Mouse (Mus musculus) cerebellum, adult 2 months (tissue): ENCODE measurements around the gene Anapc16. TPM values are rescaled to one million over a fixed set of nuclear protein-coding genes. Genes with fewer than 3 reads are reported as not detected.
A peak's percentile ranks its signal among the peaks of the same experiment; 100 is the strongest.

ENCODE experiments used
- DNase-seq, 2 experiments: peaks; one replicate each; pipeline ENCODE4 v3.0.0; 2021
- H3K27ac ChIP-seq: fragments of 200-500 bp; 2 replicates; pipeline ENCODE4 v1.5.1; 2012; ENCODE audit warnings: low read length, control low read depth, inconsistent platforms; ENCODE audit not compliant: insufficient read depth
- H3K27me3 ChIP-seq: fragments of 200-500 bp; 2 replicates; pipeline ENCODE4 v1.6.1; 2012; ENCODE audit warnings: inconsistent platforms, mild to moderate bottlenecking, low read length, moderate library complexity; ENCODE audit not compliant: control insufficient read depth, insufficient read depth
- H3K4me1 ChIP-seq: fragments of 200-500 bp; 2 replicates; pipeline ENCODE4 v1.6.1; 2011; ENCODE audit warnings: low read length; ENCODE audit not compliant: control insufficient read depth, insufficient read depth
- H3K4me3 ChIP-seq: fragments of 200-500 bp; replicated peaks from 2 replicates; pipeline ENCODE3; 2011; ENCODE audit warnings: mild to moderate bottlenecking, low read depth, low read length, control low read depth; ENCODE audit not compliant: insufficient read depth
- CTCF ChIP-seq: fragments of 200-500 bp; IDR thresholded peaks from 2 replicates; pipeline ENCODE4 v1.5.1; 2011; ENCODE audit warnings: low read depth, mild to moderate bottlenecking, control low read depth, low read length, moderate library complexity, borderline replicate concordance; ENCODE audit not compliant: insufficient read depth
- POLR2A ChIP-seq: fragments of 200-500 bp; IDR thresholded peaks from 2 replicates; pipeline ENCODE4 v1.6.1; 2011; ENCODE audit warnings: low read length, control low read depth, borderline replicate concordance; ENCODE audit not compliant: insufficient read depth
- whole genome bisulfite sequencing: fragments of 180-500 bp; shearing (Covaris S2); methylation state at CpG from one replicate; pipeline ENCODE4 v1.1.7; 2018; 5-methylcytosine and 5-hydroxymethylcytosine counted together
- polyA plus RNA-seq: library from polyadenylated mRNA; depleted of rRNA; stranded (reverse); fragments of >200 nt; gene quantifications from 2 replicates; pipeline ENCODE4 v1.2.3, GENCODE M21; 2012; rRNA removed

Gene Anapc16
- polyA plus RNA-seq = 93.2 and 95.5 TPM in 2 replicates

DNA sequence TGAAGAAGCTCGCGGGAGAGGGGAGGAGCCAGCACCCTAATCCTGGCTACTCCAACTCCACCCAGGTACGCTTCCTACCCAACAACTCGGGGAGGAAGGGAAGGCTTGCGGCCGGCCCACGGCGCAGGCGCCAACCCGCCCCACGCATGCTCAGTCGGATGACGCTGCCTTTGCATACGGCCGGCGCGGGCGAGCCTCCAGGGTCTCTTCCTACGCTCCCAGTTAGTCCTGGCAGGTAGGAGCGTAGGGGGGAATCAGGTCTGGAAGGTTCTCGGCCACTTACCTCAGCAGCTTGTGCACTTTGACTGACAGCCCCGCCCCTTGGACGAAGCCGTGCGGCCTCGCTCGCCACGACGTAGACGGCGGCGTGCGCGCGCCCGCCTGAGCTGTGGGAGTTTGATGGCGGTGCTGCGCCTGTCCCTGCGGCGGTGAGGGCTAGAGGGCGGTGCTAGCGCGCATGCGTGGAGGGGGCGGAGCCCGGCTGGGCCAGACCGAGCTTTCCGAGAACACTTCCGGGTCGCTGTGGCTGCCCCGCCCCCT lies at the start of gene Anapc16, which contains the start of gene Ascc1:
TSS of gene Anapc16 (minus strand) at position 463 of the 540 bp plus-strand sequence.
TSS of gene Ascc1 (plus strand) at position 133 of the 540 bp plus-strand sequence.
- Histone ChIP-seq H3K4me1 (peaks cover 7% of the 10 kb centered on the region; the same call in 1 of the 2 replicates), H3K4me3 (peak within 1 kb of the TSS; percentile 78), H3K27me3 (no peaks in the 10 kb centered on the region), H3K27ac (peak within 1 kb of the TSS; percentile 93)
- under 1% methylated on average over 51 of the region's 51 CpGs for WGBS
- DNase-seq = peak; percentile 98
- TF ChIP-seq POLR2A = peak; percentile 86
- no peak for TF ChIP-seq CTCF

DNA sequence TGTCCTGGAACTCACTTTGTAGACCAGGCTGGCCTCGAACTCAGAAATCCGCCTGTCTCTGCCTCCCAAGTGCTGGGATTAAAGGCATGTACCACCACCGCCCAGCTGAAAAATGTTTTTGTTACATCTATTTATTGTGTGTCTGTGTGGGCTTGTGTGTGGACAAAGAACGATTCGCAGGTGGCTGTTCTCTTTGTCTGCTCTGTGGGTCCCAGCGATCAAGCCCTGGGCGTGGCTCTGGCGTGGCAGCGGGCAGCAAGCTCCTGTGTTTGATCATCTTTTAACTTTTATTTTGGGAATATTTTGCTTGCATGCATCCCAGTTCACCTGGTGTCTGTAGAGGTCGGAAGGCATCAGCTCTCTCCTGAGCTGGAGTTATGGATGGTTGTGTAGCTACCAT lies 47.6 kb upstream of the Anapc16 start:
- Histone ChIP-seq H3K27ac (no peak overlapping the region), H3K27me3 (no peaks in the 10 kb centered on the region), H3K4me1 (no peaks in the 10 kb centered on the region), H3K4me3 (no peak overlapping the region)
- WGBS = 95% methylated on average over 10 of the region's 10 CpGs
- no peak for TF ChIP-seq POLR2A
- DNase-seq = no peak

GRCm38 (mm10) chr10:60046696-60047095 lies 43.8 kb upstream of the Anapc16 start:
- TF ChIP-seq CTCF = no peak
- TF ChIP-seq POLR2A = no peak
- H3K27me3 ChIP-seq = no peaks in the 10 kb centered on the region
- H3K27ac ChIP-seq = no peak overlapping the region
- no peak overlapping the region for H3K4me3 ChIP-seq
- peak; percentile 20 to 38 for DNase-seq
- H3K4me1 ChIP-seq = no peaks in the 10 kb centered on the region
- 45% methylated on average over 5 of the region's 5 CpGs for WGBS

- H3K27me3 ChIP-seq = no peaks in the 10 kb centered on the region
- 89% methylated on average over 8 of the region's 8 CpGs for WGBS
- TF ChIP-seq CTCF = no peak
- no peaks in the 10 kb centered on the region for H3K4me1 ChIP-seq
- no peak overlapping the region for H3K27ac ChIP-seq
- DNase-seq = no peak
- no peak overlapping the region for H3K4me3 ChIP-seq
Measured at GRCm38 (mm10) chr10:60042350-60042922, 39.5 kb upstream of the Anapc16 start.

GRCm38 (mm10) chr10:60035744-60036143 lies 32.8 kb upstream of the Anapc16 start:
- H3K27me3 ChIP-seq = no peaks in the 10 kb centered on the region
- 81% methylated on average over 4 of the region's 4 CpGs for WGBS
- TF ChIP-seq POLR2A (no peak), CTCF (no peak)
- H3K4me3 ChIP-seq = no peak overlapping the region
- H3K27ac ChIP-seq = no peak overlapping the region
- DNase-seq = no peak
- no peaks in the 10 kb centered on the region for H3K4me1 ChIP-seq

DNA sequence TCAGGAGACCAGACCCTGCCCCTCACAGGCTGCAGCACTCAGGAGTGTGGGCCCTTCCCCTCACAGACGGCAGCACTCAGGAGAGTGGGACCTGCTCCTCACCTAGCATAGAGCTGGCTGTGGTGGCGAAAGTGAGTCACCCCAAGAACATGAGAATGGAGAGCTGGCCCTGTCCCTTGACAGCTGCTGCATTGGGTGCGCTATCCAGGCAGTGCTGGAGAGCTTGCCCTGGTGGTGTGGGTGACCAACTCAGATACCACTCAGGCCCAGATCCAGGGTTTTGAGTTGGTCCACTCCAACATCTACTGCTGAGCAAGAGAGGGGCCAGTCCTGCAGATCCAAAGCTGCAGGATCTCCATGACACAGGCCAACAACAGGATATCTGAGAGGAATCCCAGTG lies 31.7 kb upstream of the Anapc16 start:
- no peaks in the 10 kb centered on the region for H3K27me3 ChIP-seq
- TF ChIP-seq POLR2A = no peak
- TF ChIP-seq CTCF = no peak
- no peaks in the 10 kb centered on the region for H3K4me1 ChIP-seq
- H3K27ac ChIP-seq = no peak overlapping the region
- no peak for DNase-seq
- no peak overlapping the region for H3K4me3 ChIP-seq
- 77% methylated on average over 3 of the region's 3 CpGs for WGBS

- whole genome bisulfite sequencing = 75% methylated on average over 5 of the region's 5 CpGs
- TF ChIP-seq POLR2A (no peak), CTCF (no peak)
- DNase-seq = no peak
- Histone ChIP-seq H3K27ac (no peak overlapping the region), H3K27me3 (no peaks in the 10 kb centered on the region), H3K4me3 (no peak overlapping the region), H3K4me1 (no peaks in the 10 kb centered on the region)
Measured at GRCm38 (mm10) chr10:60033064-60033463, 30.1 kb upstream of the Anapc16 start.

DNA sequence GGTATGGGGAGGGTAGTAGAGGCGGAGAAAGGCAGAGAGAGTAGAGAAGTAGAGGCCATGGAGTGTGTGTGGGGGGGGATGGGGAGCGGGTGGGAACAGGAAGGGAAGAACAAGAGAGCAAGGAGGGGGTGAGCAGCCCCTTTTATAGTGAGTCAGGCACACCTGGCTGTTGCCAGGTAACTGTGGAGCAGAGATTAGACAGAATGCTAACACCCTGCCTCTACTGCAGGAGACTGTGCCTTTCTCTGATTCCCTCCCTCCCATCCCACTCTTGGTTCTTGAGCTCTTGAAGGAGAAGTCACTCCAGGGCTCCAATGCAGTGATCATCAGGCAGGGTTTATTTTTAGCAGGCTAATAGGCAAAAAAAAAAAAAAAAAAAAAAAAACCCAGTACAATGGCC lies 29.7 kb upstream of the Anapc16 start:
- DNase-seq = no peak
- Histone ChIP-seq H3K4me3 (no peak overlapping the region), H3K4me1 (no peaks in the 10 kb centered on the region), H3K27me3 (no peaks in the 10 kb centered on the region), H3K27ac (no peak overlapping the region)
- TF ChIP-seq POLR2A (no peak), CTCF (no peak)
- WGBS = 96% methylated on average over 2 of the region's 2 CpGs
